Mouse (Mus musculus) small intestine, adult 2 months (tissue): ENCODE results near the gene Ntrk3.

Experiments used
- CTCF ChIP-seq: fragments of 200-500 bp; IDR thresholded peaks from 2 replicates; pipeline ENCODE4 v1.5.1; 2012; ENCODE audit warnings: low read depth, mild to moderate bottlenecking, control low read depth, inconsistent platforms, low read length, moderate library complexity, mixed read lengths; ENCODE audit not compliant: insufficient replicate concordance, insufficient read length; ENCODE audit errors: extremely low read depth
- POLR2A ChIP-seq: fragments of 200-500 bp; IDR thresholded peaks from 2 replicates; pipeline ENCODE4 v1.6.1; 2012; ENCODE audit warnings: low read depth, mild to moderate bottlenecking, control low read depth, inconsistent platforms, low read length, moderate library complexity

GRCm38 (mm10) chr7:78269506-78270250, 468.1 kb downstream of the Ntrk3 start:
- TF ChIP-seq CTCF (no peak), POLR2A (no peak)
